Mouse (Mus musculus): Measurements from ENCODE around the gene Efcab5. TPM values are rescaled to one million over a fixed set of nuclear protein-coding genes. Genes with fewer than 3 reads are reported as not detected.

Efcab5 gene
- 0.39 and 0.79 TPM in 2 replicates for polyA plus RNA-seq (2015; fragmentation: Nextera tagmentation; extraction: Ambion mirVana)

- WGBS, result 85% methylated on average over 6 of the region's 6 CpGs
- H3K27me3 ChIP-seq, result 0 out of 2 replicates have a peak, but pooled peaks cover 3% of the 10 kb centered on the region
- no peak within 1 kb of the TSS for H3K4me2 ChIP-seq
- no peaks in the 10 kb centered on the region for H3K36me3 ChIP-seq (ENCODE audit: poor library complexity, severe bottlenecking)
- no peak within 1 kb of the TSS for H3K9ac ChIP-seq
- ATAC-seq, result no peak
- H3K27ac ChIP-seq, result no peak within 1 kb of the TSS
- H3K4me3 ChIP-seq, result no peak within 1 kb of the TSS
- peaks cover 7% of the 10 kb centered on the region for H3K4me1 ChIP-seq
- no peaks in the 10 kb centered on the region for H3K9me3 ChIP-seq (replicated peaks)
Observed at GRCm38 (mm10) chr11:77188868-77189267, at the start of gene Efcab5. Gene Efcab5, minus strand, starts transcription at chr11:77188968.

GRCm38 (mm10) chr11:77235267-77235666 lies 46.5 kb upstream of the Efcab5 start:
- 98% methylated on average over 1 of the region's 1 CpGs for WGBS
- ATAC-seq, result no peak
- Histone ChIP-seq H3K4me1 (no peaks in the 10 kb centered on the region), H3K27ac (no peak overlapping the region), H3K27me3 (no peaks in the 10 kb centered on the region), H3K4me2 (no peak overlapping the region), H3K9ac (no peak overlapping the region), H3K36me3 (ENCODE audit: poor library complexity, severe bottlenecking) (no peaks in the 10 kb centered on the region), H3K4me3 (no peak overlapping the region), H3K9me3 (replicated peaks) (no peaks in the 10 kb centered on the region)

GRCm38 (mm10) chr11:77231514-77231913 lies 42.7 kb upstream of the Efcab5 start:
- ATAC-seq, result no peak
- H3K27ac ChIP-seq, result no peak overlapping the region
- no peak overlapping the region for H3K9ac ChIP-seq
- no peaks in the 10 kb centered on the region for H3K9me3 ChIP-seq (replicated peaks)
- no peaks in the 10 kb centered on the region for H3K27me3 ChIP-seq
- H3K4me1 ChIP-seq, result no peaks in the 10 kb centered on the region
- H3K4me3 ChIP-seq, result no peak overlapping the region
- no peak overlapping the region for H3K4me2 ChIP-seq
- 97% methylated on average over 2 of the region's 2 CpGs for WGBS
- no peaks in the 10 kb centered on the region for H3K36me3 ChIP-seq (ENCODE audit: poor library complexity, severe bottlenecking)

GRCm38 (mm10) chr11:77230765-77231164 lies 42.0 kb upstream of the Efcab5 start:
- Histone ChIP-seq H3K9ac (no peak overlapping the region), H3K4me2 (no peak overlapping the region), H3K9me3 (replicated peaks) (no peaks in the 10 kb centered on the region), H3K36me3 (ENCODE audit: poor library complexity, severe bottlenecking) (no peaks in the 10 kb centered on the region), H3K4me1 (no peaks in the 10 kb centered on the region), H3K4me3 (no peak overlapping the region), H3K27me3 (no peaks in the 10 kb centered on the region), H3K27ac (no peak overlapping the region)
- WGBS, result 89% methylated on average over 2 of the region's 2 CpGs
- ATAC-seq, result no peak

GRCm38 (mm10) chr11:77216761-77217130 lies 28.0 kb upstream of the Efcab5 start:
- under 1% methylated on average over 11 of the region's 11 CpGs for WGBS

GRCm38 (mm10) chr11:77215951-77216760 lies 27.4 kb upstream of the Efcab5 start, which contains the start of gene Ssh2:
Gene Ssh2, plus strand, starts transcription at chr11:77216287.
- WGBS, result under 1% methylated on average over 68 of the region's 82 CpGs
- H3K27ac ChIP-seq, result peak within 1 kb of the TSS; percentile 99
- peak within 1 kb of the TSS; percentile 83 for H3K4me2 ChIP-seq
- H3K4me3 ChIP-seq, result peak within 1 kb of the TSS; percentile 84
- peak within 1 kb of the TSS; percentile 95 for H3K9ac ChIP-seq
- H3K4me1 ChIP-seq, result peaks cover 31% of the 10 kb centered on the region
- H3K9me3 ChIP-seq (replicated peaks), result no peaks in the 10 kb centered on the region
- no peaks in the 10 kb centered on the region for H3K36me3 ChIP-seq (ENCODE audit: poor library complexity, severe bottlenecking)
- ATAC-seq, result peak; percentile 93
- no peaks in the 10 kb centered on the region for H3K27me3 ChIP-seq

More at GRCm38 (mm10) chr11:77216761-77217130, 28.0 kb upstream of the Efcab5 start:
- Histone ChIP-seq H3K27ac (peak overlapping the region; percentile 99), H3K9ac (peak overlapping the region; percentile 95), H3K4me3 (peak overlapping the region; percentile 84), H3K9me3 (replicated peaks) (no peaks in the 10 kb centered on the region), H3K4me1 (peaks cover 31% of the 10 kb centered on the region), H3K27me3 (no peaks in the 10 kb centered on the region), H3K36me3 (ENCODE audit: poor library complexity, severe bottlenecking) (no peaks in the 10 kb centered on the region), H3K4me2 (peak overlapping the region; percentile 83)
- ATAC-seq, result peak; percentile 70

- peak overlapping the region; percentile 95 for H3K9ac ChIP-seq
- under 1% methylated on average over 11 of the region's 11 CpGs for WGBS
Observed at GRCm38 (mm10) chr11:77215483-77215882, 26.7 kb upstream of the Efcab5 start.

GRCm38 (mm10) chr11:77214755-77215154 lies 26.0 kb upstream of the Efcab5 start:
- peak; percentile 60 for ATAC-seq
- H3K4me3 ChIP-seq, result no peak overlapping the region
- no peaks in the 10 kb centered on the region for H3K36me3 ChIP-seq (ENCODE audit: poor library complexity, severe bottlenecking)
- WGBS, result 2% methylated on average over 1 of the region's 1 CpGs
- H3K4me1 ChIP-seq, result peaks cover 31% of the 10 kb centered on the region
- H3K4me2 ChIP-seq, result peak overlapping the region; percentile 83; the same call in 1 of the 2 replicates
- no peaks in the 10 kb centered on the region for H3K9me3 ChIP-seq (replicated peaks)
- H3K27ac ChIP-seq, result no peak overlapping the region
- no peak overlapping the region for H3K9ac ChIP-seq
- H3K27me3 ChIP-seq, result no peaks in the 10 kb centered on the region

More at GRCm38 (mm10) chr11:77215483-77215882, 26.7 kb upstream of the Efcab5 start:
- peak overlapping the region; percentile 83 for H3K4me2 ChIP-seq
- H3K36me3 ChIP-seq (ENCODE audit: poor library complexity, severe bottlenecking), result no peaks in the 10 kb centered on the region
- H3K27ac ChIP-seq, result peak overlapping the region; percentile 99
- no peaks in the 10 kb centered on the region for H3K27me3 ChIP-seq
- no peak; the same call in 1 of the 2 replicates for ATAC-seq
- peaks cover 31% of the 10 kb centered on the region for H3K4me1 ChIP-seq
- no peaks in the 10 kb centered on the region for H3K9me3 ChIP-seq (replicated peaks)
- peak overlapping the region; percentile 84 for H3K4me3 ChIP-seq

- Histone ChIP-seq H3K9ac (no peak overlapping the region), H3K27me3 (no peaks in the 10 kb centered on the region), H3K9me3 (replicated peaks) (no peaks in the 10 kb centered on the region), H3K4me1 (peaks cover 30% of the 10 kb centered on the region), H3K4me2 (no peak overlapping the region), H3K36me3 (ENCODE audit: poor library complexity, severe bottlenecking) (no peaks in the 10 kb centered on the region), H3K4me3 (no peak overlapping the region), H3K27ac (no peak overlapping the region)
- WGBS, result 90% methylated on average over 1 of the region's 1 CpGs
- no peak for ATAC-seq
Observed at GRCm38 (mm10) chr11:77214142-77214692, 25.4 kb upstream of the Efcab5 start.

- Histone ChIP-seq H3K9me3 (replicated peaks) (no peaks in the 10 kb centered on the region), H3K9ac (no peak overlapping the region), H3K4me3 (no peak overlapping the region), H3K4me2 (no peak overlapping the region), H3K4me1 (peaks cover 7% of the 10 kb centered on the region; the same call in 1 of the 2 replicates), H3K27me3 (0 out of 2 replicates have a peak, but pooled peaks cover 2% of the 10 kb centered on the region), H3K36me3 (ENCODE audit: poor library complexity, severe bottlenecking) (no peaks in the 10 kb centered on the region), H3K27ac (no peak overlapping the region)
- ATAC-seq, result no peak
- 97% methylated on average over 1 of the region's 1 CpGs for WGBS
Observed at GRCm38 (mm10) chr11:77200703-77201102, 11.9 kb upstream of the Efcab5 start.

GRCm38 (mm10) chr11:77199636-77200035 lies 10.9 kb upstream of the Efcab5 start:
- Histone ChIP-seq H3K4me1 (peaks cover 12% of the 10 kb centered on the region; the same call in 1 of the 2 replicates), H3K4me3 (no peak overlapping the region), H3K4me2 (no peak overlapping the region), H3K9ac (no peak overlapping the region), H3K27ac (no peak overlapping the region), H3K9me3 (replicated peaks) (no peaks in the 10 kb centered on the region), H3K36me3 (ENCODE audit: poor library complexity, severe bottlenecking) (no peaks in the 10 kb centered on the region), H3K27me3 (0 out of 2 replicates have a peak, but pooled peaks cover 2% of the 10 kb centered on the region)
- ATAC-seq, result no peak
- 49% methylated on average over 4 of the region's 4 CpGs for WGBS

All from forebrain, embryonic 13.5 days (tissue).